Mouse (Mus musculus): ENCODE data around the gene Ces1b. TPM values are rescaled to one million over a fixed set of nuclear protein-coding genes. Genes with fewer than 3 reads are reported as not detected.

Ces1b gene
- total RNA-seq (2021): not detected
- long read RNA-seq, experiment 1: 0 reads
- long read RNA-seq, experiment 2: 0 reads

GRCm38 (mm10) chr8:93079887-93080286 is at the start of gene Ces1b:
Ces1b (minus strand) TSS chr8:93080017.
- Histone ChIP-seq H3K27ac (no peak within 1 kb of the TSS), H3K4me3 (no peak within 1 kb of the TSS)
- intact Hi-C loops (cut with DNase I): no loop called here
- no peak for TF ChIP-seq CTCF (IDR thresholded peaks at IDR 0.05)
- DNase-seq: no peak

DNA sequence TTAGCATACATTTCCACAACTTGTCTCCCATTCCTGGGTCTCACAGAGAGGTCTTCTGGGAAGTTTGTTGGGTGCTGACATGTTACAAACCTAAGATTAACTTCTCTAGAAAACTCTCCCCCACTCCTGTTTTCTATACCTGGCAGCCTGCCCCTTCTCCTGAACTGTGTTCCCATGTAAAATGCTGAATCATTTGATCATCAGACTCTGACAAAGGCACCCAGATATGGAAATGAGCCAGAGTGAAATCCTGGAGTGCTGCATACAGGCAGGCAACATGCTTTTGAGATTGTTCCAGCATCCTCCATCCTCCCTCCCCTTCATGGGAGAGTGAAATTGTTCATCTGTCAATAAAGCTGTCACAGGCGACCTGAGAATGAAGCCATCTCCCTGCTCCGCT is 46.7 kb upstream of the Ces1b start:
- Histone ChIP-seq H3K4me3 (no peak overlapping the region), H3K27ac (no peak overlapping the region)
- intact Hi-C loops (cut with DNase I): no loop called here
- DNase-seq: no peak
- no peak for TF ChIP-seq CTCF (IDR thresholded peaks at IDR 0.05)

DNA sequence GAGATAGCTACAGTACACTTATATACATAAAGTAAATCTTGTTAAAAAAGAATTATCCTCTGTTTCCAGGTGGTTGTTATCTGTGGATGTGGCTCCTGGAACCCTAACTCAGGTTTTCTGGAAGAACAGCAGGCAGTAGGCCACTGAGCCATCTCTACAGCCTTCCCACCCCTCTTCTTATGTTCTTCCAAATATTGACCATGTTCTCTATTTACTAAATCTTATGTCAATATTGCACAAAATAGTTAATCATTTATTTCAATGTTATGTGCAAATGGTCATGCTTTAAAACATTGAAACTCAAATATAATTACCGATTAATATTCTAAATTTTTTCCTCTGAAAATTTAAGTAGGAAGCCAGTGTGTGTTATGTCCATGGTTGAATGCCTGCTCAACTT is 42.2 kb upstream of the Ces1b start:
- TF ChIP-seq CTCF (IDR thresholded peaks at IDR 0.05): no peak
- Histone ChIP-seq H3K4me3 (no peak overlapping the region), H3K27ac (no peak overlapping the region)
- intact Hi-C loops (cut with DNase I): no loop called here
- DNase-seq: no peak

DNA sequence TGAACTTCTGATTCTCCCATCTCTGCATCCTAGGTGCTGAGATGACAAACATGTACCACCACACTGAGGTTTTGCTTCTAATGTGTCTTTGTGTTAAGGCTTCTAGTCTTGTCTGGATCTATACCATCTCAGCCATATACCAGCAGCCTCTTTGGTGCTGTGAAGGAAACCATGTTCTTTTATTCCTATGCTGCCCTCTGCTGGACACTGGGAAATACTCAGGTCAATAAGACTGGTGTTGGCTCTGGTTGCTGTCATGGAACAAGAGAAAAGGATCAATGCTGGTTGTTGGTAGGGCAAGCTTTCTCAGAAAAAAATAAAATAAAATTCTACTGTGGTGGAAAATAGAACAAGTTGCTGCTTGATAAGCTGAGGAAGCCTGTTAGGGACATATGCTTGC is 15.6 kb upstream of the Ces1b start:
- no peak overlapping the region for H3K27ac ChIP-seq
- peak; percentile 57 for TF ChIP-seq CTCF (IDR thresholded peaks at IDR 0.05)
- intact Hi-C loops (cut with DNase I): loop anchor here (1.0 kb wide), 1 partner anchor 84 kb away; no protein-coding TSS in a partner anchor
- H3K4me3 ChIP-seq: no peak overlapping the region
- DNase-seq: peak; percentile 16

DNA sequence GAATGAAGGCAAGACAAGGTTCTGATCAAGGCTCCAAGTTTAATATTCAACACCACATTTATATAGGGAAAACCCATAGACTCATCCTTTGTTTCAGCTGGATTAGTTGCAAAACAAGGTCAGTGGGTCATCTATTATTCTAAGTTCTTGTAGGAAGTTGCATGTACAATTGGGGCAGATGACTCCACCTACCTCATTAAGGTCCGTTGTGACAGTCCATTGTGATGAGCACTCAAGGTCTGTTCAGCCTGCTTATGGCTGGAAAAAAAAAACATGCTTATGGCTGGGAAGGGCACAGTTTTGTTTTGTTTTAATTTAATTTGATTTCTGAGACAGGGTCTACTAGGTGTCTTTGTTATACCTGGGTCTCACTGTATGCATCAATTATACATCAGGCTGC is 11.5 kb upstream of the Ces1b start:
- Histone ChIP-seq H3K27ac (no peak overlapping the region), H3K4me3 (no peak overlapping the region)
- no peak for TF ChIP-seq CTCF (IDR thresholded peaks at IDR 0.05)
- intact Hi-C loops (cut with DNase I): no loop called here
- no peak for DNase-seq

DNA sequence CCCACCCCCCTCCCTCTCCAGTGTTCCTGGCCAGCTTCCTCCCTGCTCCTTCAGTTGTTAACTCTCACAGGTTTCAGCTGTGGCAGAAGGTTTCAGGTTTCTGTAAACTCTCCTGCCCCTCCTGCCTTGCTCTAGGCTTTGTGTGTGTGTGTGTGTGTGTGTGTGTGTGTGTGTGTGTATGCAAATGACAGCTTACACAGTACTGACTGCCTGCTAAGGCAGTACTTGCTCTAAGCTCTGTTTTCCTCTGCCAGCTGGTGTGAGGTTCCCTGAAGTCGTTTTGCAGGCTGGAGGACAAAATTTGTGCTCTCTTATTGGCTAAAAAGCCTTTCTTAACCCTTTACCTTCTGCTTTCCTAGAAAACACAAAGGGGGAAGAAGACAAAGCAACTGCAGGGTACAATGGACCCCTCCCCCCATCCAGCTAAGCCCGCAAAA is 8.9 kb upstream of the Ces1b start:
- DNase-seq: no peak
- Histone ChIP-seq H3K27ac (no peak overlapping the region), H3K4me3 (no peak overlapping the region)
- TF ChIP-seq CTCF (IDR thresholded peaks at IDR 0.05): no peak
- intact Hi-C loops (cut with DNase I): no loop called here

GRCm38 (mm10) chr8:93088193-93088592 is 8.4 kb upstream of the Ces1b start:
- intact Hi-C loops (cut with DNase I): no loop called here
- H3K4me3 ChIP-seq: no peak overlapping the region
- no peak overlapping the region for H3K27ac ChIP-seq
- DNase-seq: no peak
- TF ChIP-seq CTCF (IDR thresholded peaks at IDR 0.05): no peak

DNA sequence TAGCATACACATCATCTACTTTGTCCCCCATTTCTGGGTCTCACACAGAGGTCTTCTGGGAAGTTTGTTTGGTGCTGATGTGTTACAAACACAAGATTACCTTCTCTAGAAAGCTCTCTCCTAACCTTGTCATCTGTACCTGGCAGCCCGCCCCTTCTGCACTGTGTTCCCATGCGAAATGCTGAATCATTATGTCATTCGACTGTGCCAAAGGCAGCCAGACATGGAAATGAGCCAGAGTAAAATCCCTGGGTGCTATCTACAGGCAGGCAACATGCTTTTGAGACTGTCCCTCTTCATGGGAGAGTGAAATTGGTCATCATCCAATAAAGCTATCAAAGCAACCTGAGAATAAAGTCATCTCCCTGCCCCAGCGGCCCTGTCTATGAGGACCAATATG is 4.6 kb downstream of the Ces1b start:
- intact Hi-C loops (cut with DNase I): no loop called here
- H3K27ac ChIP-seq: no peak overlapping the region
- H3K4me3 ChIP-seq: no peak overlapping the region
- no peak for TF ChIP-seq CTCF (IDR thresholded peaks at IDR 0.05)
- DNase-seq: no peak

DNA sequence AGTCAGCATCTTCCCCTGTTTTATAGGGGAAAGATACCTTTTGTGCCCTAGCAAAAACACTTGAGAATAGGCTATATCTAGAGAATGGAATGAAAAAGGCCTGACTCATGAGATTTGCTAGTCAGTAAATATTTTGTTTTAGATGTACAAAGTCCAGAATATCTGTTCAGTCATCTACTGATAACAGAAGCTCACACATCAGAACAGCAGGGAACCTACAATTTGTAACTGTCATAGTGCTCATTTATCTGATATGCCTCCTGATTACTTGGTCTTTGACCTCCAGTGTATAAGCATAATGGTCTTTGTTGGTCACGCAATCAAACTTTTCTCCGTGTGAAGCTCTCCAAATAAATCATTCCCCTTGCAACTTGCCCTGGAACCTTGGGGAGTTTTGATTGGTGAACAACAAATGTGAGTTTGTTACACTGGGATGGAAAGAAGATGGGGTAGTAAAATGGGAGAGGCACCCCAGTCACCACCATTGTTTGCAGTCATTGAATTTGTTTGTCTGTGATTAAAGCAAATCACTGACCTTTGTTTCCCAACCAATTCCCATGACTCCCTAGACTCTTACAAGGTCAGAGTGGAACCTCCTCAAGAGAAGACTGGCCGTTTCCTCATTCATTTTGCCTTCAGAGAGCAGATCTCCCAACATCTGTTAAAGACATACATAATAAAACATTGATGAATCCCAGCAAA is 16.2 kb downstream of the Ces1b start:
- intact Hi-C loops (cut with DNase I): no loop called here
- Histone ChIP-seq H3K27ac (no peak overlapping the region), H3K4me3 (no peak overlapping the region)
- TF ChIP-seq CTCF (IDR thresholded peaks at IDR 0.05): no peak
- no peak for DNase-seq

DNA sequence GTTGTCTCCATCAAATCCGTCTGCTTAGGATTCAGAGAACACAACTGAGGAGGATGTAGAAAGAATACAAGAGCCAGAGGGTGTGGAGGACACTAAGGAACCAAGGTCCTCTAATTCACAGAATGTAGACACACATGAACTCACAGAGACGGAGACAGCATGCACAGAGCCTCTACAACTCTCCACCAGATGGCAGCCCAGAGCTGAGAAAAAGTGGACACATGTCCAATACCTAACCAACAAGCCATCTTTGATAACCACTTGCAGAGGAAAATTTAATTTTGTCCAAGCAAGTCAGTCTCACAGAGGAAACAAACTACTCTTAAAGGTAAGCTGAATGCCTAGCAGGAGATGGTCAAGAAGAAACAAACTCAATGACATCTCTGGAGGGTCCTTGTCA is 20.6 kb downstream of the Ces1b start:
- peak; percentile 74 for TF ChIP-seq CTCF (IDR thresholded peaks at IDR 0.05)
- Histone ChIP-seq H3K4me3 (no peak overlapping the region), H3K27ac (no peak overlapping the region)
- DNase-seq: peak; percentile 42
- intact Hi-C loops (cut with DNase I): loop anchor here (2.0 to 10.0 kb wide), 2 partner anchors 336 to 372 kb away; no protein-coding TSS in a partner anchor

DNA sequence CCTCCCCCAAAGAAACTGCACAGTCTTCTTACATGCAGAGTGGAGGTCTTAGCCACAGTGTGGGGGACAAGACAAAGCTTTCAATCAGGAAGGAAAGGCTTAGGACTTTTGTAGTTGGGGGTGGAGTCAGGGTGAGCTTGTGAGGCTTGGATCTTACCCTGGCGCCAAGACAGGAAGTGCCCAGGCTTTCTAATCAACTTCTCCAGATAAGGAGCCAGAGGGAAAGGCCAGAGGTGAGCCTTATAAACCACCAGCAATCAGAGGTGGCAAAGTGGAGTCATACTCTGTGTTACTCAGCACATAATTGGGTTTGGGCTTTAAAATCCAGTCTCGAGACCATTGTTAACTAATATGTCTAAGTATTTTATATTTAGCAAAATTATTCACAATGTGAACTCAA is 24.6 kb downstream of the Ces1b start:
- no peak overlapping the region for H3K27ac ChIP-seq
- no peak for TF ChIP-seq CTCF (IDR thresholded peaks at IDR 0.05)
- no peak for DNase-seq
- H3K4me3 ChIP-seq: no peak overlapping the region
- intact Hi-C loops (cut with DNase I): loop anchor here (10.0 kb wide), 1 partner anchor 340 kb away; no protein-coding TSS in a partner anchor

DNA sequence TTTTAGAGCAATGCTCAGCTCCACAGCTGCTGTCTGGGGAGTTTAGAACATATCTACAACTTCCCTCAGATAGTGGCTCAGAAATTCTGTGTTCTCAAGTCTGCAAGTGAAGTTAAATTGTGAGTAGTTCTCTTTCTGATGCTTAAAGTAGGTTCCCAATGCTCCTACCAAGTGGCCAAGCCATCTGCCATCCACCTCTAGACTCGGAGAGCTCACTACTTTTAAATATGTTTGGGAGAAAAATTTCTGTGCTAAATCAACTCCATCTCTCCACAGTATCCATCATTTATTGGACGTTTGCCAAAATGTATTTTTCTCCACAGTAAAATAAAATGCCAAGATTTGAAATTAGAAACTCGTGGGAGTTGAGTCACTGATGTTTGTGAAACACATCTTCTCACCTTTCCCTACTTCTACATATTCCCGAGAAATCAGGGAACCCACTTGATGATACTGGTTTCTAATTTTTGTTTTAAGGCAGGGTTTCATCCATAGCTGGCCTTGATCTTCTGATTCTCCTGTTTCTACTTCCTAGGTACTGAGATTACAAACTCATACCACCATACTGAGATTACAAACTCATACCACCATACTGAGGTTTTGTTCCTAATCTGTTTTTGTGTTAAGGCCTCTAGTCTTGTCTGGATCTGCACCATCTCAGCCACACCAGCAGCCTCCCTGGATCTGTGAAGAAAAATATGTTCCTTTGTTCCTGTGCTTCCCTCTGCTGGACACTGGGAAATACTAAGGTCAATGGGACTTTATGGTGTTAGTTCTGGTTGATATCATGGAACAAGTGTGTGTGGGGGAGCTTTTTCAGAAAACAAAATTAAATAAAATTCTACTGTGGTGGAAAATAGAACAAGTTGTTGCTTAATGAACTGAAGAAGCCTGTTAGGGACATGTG is 31.1 kb downstream of the Ces1b start:
- peak; percentile 27; the same call in 1 of the 2 replicates for TF ChIP-seq CTCF (IDR thresholded peaks at IDR 0.05)
- no peak overlapping the region for H3K4me3 ChIP-seq
- H3K27ac ChIP-seq: no peak overlapping the region
- intact Hi-C loops (cut with DNase I): loop anchor here (5.0 kb wide), 1 partner anchor 36 kb away; no protein-coding TSS in a partner anchor
- no peak for DNase-seq

- Histone ChIP-seq H3K27ac (no peak within 1 kb of the TSS), H3K4me3 (no peak within 1 kb of the TSS)
- DNase-seq: no peak
- intact Hi-C loops (cut with DNase I): loop anchor here (5.0 kb wide), 1 partner anchor 36 kb away; no protein-coding TSS in a partner anchor
- TF ChIP-seq CTCF (IDR thresholded peaks at IDR 0.05): no peak
Observed at GRCm38 (mm10) chr8:93048092-93048491, 31.7 kb downstream of the Ces1b start, which contains the start of gene Ces1a. Ces1a (minus strand) TSS chr8:93048192.
